Mouse (Mus musculus) CD4-positive, CD25-positive, alpha-beta regulatory T cell, adult 2 months (primary cell): ENCODE results near the gene Stac.

Experiments
- DNase-seq: peaks from one replicate; pipeline ENCODE4 v3.0.0-alpha.2; 2012; ENCODE audit warnings: low read depth, low spot score

Stac gene

GRCm38 (mm10) chr9:111689680-111690483 is at the start of gene Stac:
Gene Stac, minus strand, starts transcription at chr9:111690348.
- no peak for DNase-seq

- no peak for DNase-seq
Measured at GRCm38 (mm10) chr9:111739431-111740245, 49.5 kb upstream of the Stac start.

GRCm38 (mm10) chr9:111739026-111739425 is 48.9 kb upstream of the Stac start:
- DNase-seq = no peak

GRCm38 (mm10) chr9:111737796-111738195 is 47.6 kb upstream of the Stac start:
- DNase-seq = no peak

- no peak for DNase-seq
Measured at GRCm38 (mm10) chr9:111735931-111736330, 45.8 kb upstream of the Stac start.

- no peak for DNase-seq
Measured at GRCm38 (mm10) chr9:111731939-111732670, 42.0 kb upstream of the Stac start.

- no peak for DNase-seq
Measured at GRCm38 (mm10) chr9:111724981-111725593, 34.9 kb upstream of the Stac start.

- no peak for DNase-seq
Measured at GRCm38 (mm10) chr9:111714457-111714856, 24.3 kb upstream of the Stac start.

GRCm38 (mm10) chr9:111700101-111700500 is 10.0 kb upstream of the Stac start:
- DNase-seq = no peak

GRCm38 (mm10) chr9:111690484-111690855 is 322 bp upstream of the Stac start:
- DNase-seq = no peak

- no peak for DNase-seq
Measured at GRCm38 (mm10) chr9:111689146-111689545, 1.0 kb downstream of the Stac start.

GRCm38 (mm10) chr9:111684170-111684569 is 6.0 kb downstream of the Stac start:
- DNase-seq = no peak

GRCm38 (mm10) chr9:111679516-111679915 is 10.6 kb downstream of the Stac start:
- no peak for DNase-seq

GRCm38 (mm10) chr9:111669816-111670215 is 20.3 kb downstream of the Stac start:
- no peak for DNase-seq

GRCm38 (mm10) chr9:111655066-111655465 is 35.1 kb downstream of the Stac start:
- no peak for DNase-seq

- no peak for DNase-seq
Measured at GRCm38 (mm10) chr9:111644228-111644627, 45.9 kb downstream of the Stac start.

- DNase-seq = no peak
Measured at GRCm38 (mm10) chr9:111643369-111643768, 46.8 kb downstream of the Stac start.

- no peak for DNase-seq
Measured at GRCm38 (mm10) chr9:111637641-111638040, 52.5 kb downstream of the Stac start.

- no peak for DNase-seq
Measured at GRCm38 (mm10) chr9:111632833-111633232, 57.3 kb downstream of the Stac start.

- DNase-seq = no peak
Measured at GRCm38 (mm10) chr9:111621191-111621590, 69.0 kb downstream of the Stac start.

GRCm38 (mm10) chr9:111611341-111611740 is 78.8 kb downstream of the Stac start:
- no peak for DNase-seq

- DNase-seq = peak; percentile 6
Measured at GRCm38 (mm10) chr9:111608762-111609161, 81.4 kb downstream of the Stac start.
